Mouse (Mus musculus): ENCODE data around the gene Mlxipl. TPM values are rescaled to one million over a fixed set of nuclear protein-coding genes. Genes with fewer than 3 reads are reported as not detected.
"Not testable (repeated sequence)": the region's sequence is repeated elsewhere in the genome, so short reads cannot be mapped to it uniquely, and the experiment has no call there.

Mlxipl gene
- polyA plus RNA-seq, 2 experiments: 6.6 to 18.5 TPM

GRCm38 (mm10) chr5:135048539-135048938, 41.2 kb upstream of the Mlxipl start:
- H3K27ac ChIP-seq: no peak overlapping the region
- H3K4me2 ChIP-seq (ENCODE audit: low read depth): no peak overlapping the region
- no peak overlapping the region for H3K4me3 ChIP-seq (ENCODE audit: insufficient read depth in 1 of 2, low read depth in 2 of 2, low read length in 2 of 2)
- H3K36me3 ChIP-seq (replicated peaks; ENCODE audit: control insufficient read depth, insufficient read depth, low read depth): no peaks in the 10 kb centered on the region
- H3K27me3 ChIP-seq (ENCODE audit: control insufficient read depth, insufficient read depth, low read length): no peaks in the 10 kb centered on the region
- no peaks in the 10 kb centered on the region for H3K9me3 ChIP-seq (ENCODE audit: control insufficient read depth, low read length)
- 74% methylated on average over 5 of the region's 5 CpGs for WGBS (ENCODE audit: insufficient replicate concordance)
- ATAC-seq (ENCODE audit: insufficient read depth) (no peak), DNase-seq (ENCODE audit: low read depth in 3 of 3, low spot score in 3 of 3) (no peak)
- TF ChIP-seq CTCF (IDR thresholded peaks at IDR 0.05; ENCODE audit: low read depth) (no peak), EP300 (IDR thresholded peaks at IDR 0.05; ENCODE audit: low read depth) (no peak)
- H3K4me1 ChIP-seq (replicated peaks; ENCODE audit: control insufficient read depth in 2 of 2, insufficient read depth in 2 of 2, low read length in 1 of 2): no peaks in the 10 kb centered on the region
- H3K9ac ChIP-seq (replicated peaks): no peak overlapping the region

- not testable (repeated sequence) for DNase-seq (ENCODE audit: low read depth in 3 of 3, low spot score in 3 of 3); H3K4me2 ChIP-seq (ENCODE audit: low read depth); H3K27me3 ChIP-seq (ENCODE audit: control insufficient read depth, insufficient read depth, low read length); H3K9ac ChIP-seq (replicated peaks); H3K4me1 ChIP-seq (replicated peaks; ENCODE audit: control insufficient read depth in 2 of 2, insufficient read depth in 2 of 2, low read length in 1 of 2); H3K27ac ChIP-seq; H3K9me3 ChIP-seq (ENCODE audit: control insufficient read depth, low read length); H3K4me3 ChIP-seq (ENCODE audit: insufficient read depth in 1 of 2, low read depth in 2 of 2, low read length in 2 of 2); H3K36me3 ChIP-seq (replicated peaks; ENCODE audit: control insufficient read depth, insufficient read depth, low read depth); ATAC-seq (ENCODE audit: insufficient read depth)
- 69% methylated on average over 6 of the region's 6 CpGs for WGBS (ENCODE audit: insufficient replicate concordance)
Observed at GRCm38 (mm10) chr5:135049268-135049667, 40.4 kb upstream of the Mlxipl start.

DNA sequence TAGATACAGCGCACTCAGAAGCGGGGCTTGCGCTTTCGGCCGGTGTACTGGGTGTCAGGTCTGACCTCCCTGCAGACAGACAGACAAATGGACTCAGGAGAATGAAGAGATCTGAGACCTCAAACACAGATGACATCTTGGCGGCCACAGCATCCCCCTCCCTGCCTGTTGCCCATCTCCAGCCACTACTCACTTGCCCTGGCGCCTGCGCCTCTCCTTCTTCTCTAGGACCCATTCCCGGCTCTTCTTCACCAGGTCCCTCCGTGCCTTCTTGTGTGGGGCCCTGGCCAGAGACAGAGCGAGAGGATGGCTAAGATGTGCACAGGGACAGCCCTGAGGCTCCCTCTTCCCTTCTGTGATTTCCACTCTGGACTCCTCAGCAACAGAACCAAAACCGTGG, 36.3 kb upstream of the Mlxipl start:
- no peak for TF ChIP-seq CTCF (IDR thresholded peaks at IDR 0.05; ENCODE audit: low read depth)
- TF ChIP-seq EP300 (IDR thresholded peaks at IDR 0.05; ENCODE audit: low read depth): no peak
- H3K27me3 ChIP-seq (ENCODE audit: control insufficient read depth, insufficient read depth, low read length): no peaks in the 10 kb centered on the region
- H3K9ac ChIP-seq (replicated peaks): no peak overlapping the region
- 81% methylated on average over 12 of the region's 12 CpGs for WGBS (ENCODE audit: insufficient replicate concordance)
- peaks cover 11% of the 10 kb centered on the region for H3K36me3 ChIP-seq (replicated peaks; ENCODE audit: control insufficient read depth, insufficient read depth, low read depth)
- no peak overlapping the region for H3K4me2 ChIP-seq (ENCODE audit: low read depth)
- no peak for ATAC-seq (ENCODE audit: insufficient read depth)
- DNase-seq (ENCODE audit: low read depth in 3 of 3, low spot score in 3 of 3): no peak
- H3K9me3 ChIP-seq (ENCODE audit: control insufficient read depth, low read length): no peaks in the 10 kb centered on the region
- no peak overlapping the region for H3K4me3 ChIP-seq (ENCODE audit: insufficient read depth in 1 of 2, low read depth in 2 of 2, low read length in 2 of 2)
- no peaks in the 10 kb centered on the region for H3K4me1 ChIP-seq (replicated peaks; ENCODE audit: control insufficient read depth in 2 of 2, insufficient read depth in 2 of 2, low read length in 1 of 2)
- H3K27ac ChIP-seq: no peak overlapping the region

GRCm38 (mm10) chr5:135063629-135064381, 25.9 kb upstream of the Mlxipl start, which contains the start of gene Dnajc30:
TSS of gene Dnajc30 (plus strand) at chr5:135064202.
- peaks cover 4% of the 10 kb centered on the region for H3K36me3 ChIP-seq (replicated peaks; ENCODE audit: control insufficient read depth, insufficient read depth, low read depth)

GRCm38 (mm10) chr5:135064382-135064766, 25.3 kb upstream of the Mlxipl start:
- DNase-seq (ENCODE audit: low read depth in 3 of 3, low spot score in 3 of 3) (no peak), ATAC-seq (ENCODE audit: insufficient read depth) (peak; percentile 66)

More at GRCm38 (mm10) chr5:135063629-135064381, 25.9 kb upstream of the Mlxipl start, which contains the start of gene Dnajc30:
- Histone ChIP-seq H3K27me3 (ENCODE audit: control insufficient read depth, insufficient read depth, low read length) (no peaks in the 10 kb centered on the region), H3K9ac (replicated peaks) (peak within 1 kb of the TSS; percentile 89), H3K4me2 (ENCODE audit: low read depth) (peak within 1 kb of the TSS; percentile 93), H3K4me3 (ENCODE audit: insufficient read depth in 1 of 2, low read depth in 2 of 2, low read length in 2 of 2) (peak within 1 kb of the TSS; percentile 92 to 95), H3K4me1 (replicated peaks; ENCODE audit: control insufficient read depth in 2 of 2, insufficient read depth in 2 of 2, low read length in 1 of 2) (peaks cover 9 to 11% of the 10 kb centered on the region in 2 experiments), H3K9me3 (ENCODE audit: control insufficient read depth, low read length) (no peaks in the 10 kb centered on the region), H3K27ac (peak within 1 kb of the TSS; percentile 7)
- ATAC-seq (ENCODE audit: insufficient read depth): peak; percentile 97
- peak; percentile 95 to 97 (median 96) for DNase-seq (ENCODE audit: low read depth in 3 of 3, low spot score in 3 of 3)
- TF ChIP-seq CTCF (IDR thresholded peaks at IDR 0.05; ENCODE audit: low read depth) (no peak), EP300 (IDR thresholded peaks at IDR 0.05; ENCODE audit: low read depth) (peak; percentile 29; the same call in 1 of the 2 replicates)
- WGBS (ENCODE audit: insufficient replicate concordance): 0% methylated on average over 52 of the region's 52 CpGs

GRCm38 (mm10) chr5:135064909-135065446, 24.7 kb upstream of the Mlxipl start, which contains the start of gene Bud23:
TSS of gene Bud23 (minus strand) at chr5:135064959.
- ATAC-seq (ENCODE audit: insufficient read depth); H3K27me3 ChIP-seq (ENCODE audit: control insufficient read depth, insufficient read depth, low read length); H3K36me3 ChIP-seq (replicated peaks; ENCODE audit: control insufficient read depth, insufficient read depth, low read depth); H3K9me3 ChIP-seq (ENCODE audit: control insufficient read depth, low read length); DNase-seq (ENCODE audit: low read depth in 3 of 3, low spot score in 3 of 3): not testable (repeated sequence)
- 57% methylated on average over 8 of the region's 9 CpGs for WGBS (ENCODE audit: insufficient replicate concordance)
- Histone ChIP-seq H3K4me2 (ENCODE audit: low read depth) (peak within 1 kb of the TSS; percentile 93), H3K4me1 (replicated peaks; ENCODE audit: control insufficient read depth in 2 of 2, insufficient read depth in 2 of 2, low read length in 1 of 2) (peaks cover 9 to 11% of the 10 kb centered on the region in 2 experiments), H3K27ac (peak within 1 kb of the TSS; percentile 7), H3K9ac (replicated peaks) (peak within 1 kb of the TSS; percentile 89), H3K4me3 (ENCODE audit: insufficient read depth in 1 of 2, low read depth in 2 of 2, low read length in 2 of 2) (peak within 1 kb of the TSS; percentile 92 to 95)

More at GRCm38 (mm10) chr5:135064382-135064766, 25.3 kb upstream of the Mlxipl start:
- 0% methylated on average over 40 of the region's 40 CpGs for WGBS (ENCODE audit: insufficient replicate concordance)
- TF ChIP-seq CTCF (IDR thresholded peaks at IDR 0.05; ENCODE audit: low read depth): no peak
- TF ChIP-seq EP300 (IDR thresholded peaks at IDR 0.05; ENCODE audit: low read depth): no peak
- no peaks in the 10 kb centered on the region for H3K27me3 ChIP-seq (ENCODE audit: control insufficient read depth, insufficient read depth, low read length)
- H3K9me3 ChIP-seq (ENCODE audit: control insufficient read depth, low read length): no peaks in the 10 kb centered on the region
- H3K9ac ChIP-seq (replicated peaks): peak overlapping the region; percentile 89
- peak overlapping the region; percentile 80 to 95 for H3K4me3 ChIP-seq (ENCODE audit: insufficient read depth in 1 of 2, low read depth in 2 of 2, low read length in 2 of 2)
- peak overlapping the region; percentile 7 for H3K27ac ChIP-seq
- H3K4me2 ChIP-seq (ENCODE audit: low read depth): peak overlapping the region; percentile 93
- peaks cover 9 to 11% of the 10 kb centered on the region in 2 experiments for H3K4me1 ChIP-seq (replicated peaks; ENCODE audit: control insufficient read depth in 2 of 2, insufficient read depth in 2 of 2, low read length in 1 of 2)
- peaks cover 4% of the 10 kb centered on the region for H3K36me3 ChIP-seq (replicated peaks; ENCODE audit: control insufficient read depth, insufficient read depth, low read depth)
